Mouse (Mus musculus) kidney, adult 2 months (tissue): ENCODE measurements around the gene Kdm4d.

Experiments
- CTCF ChIP-seq: fragments of 200-500 bp; conservative IDR thresholded peaks from 2 replicates; pipeline ENCODE4 v1.5.1; 2011; ENCODE audit warnings: low read depth, mild to moderate bottlenecking, control low read depth, low read length, moderate library complexity, mixed read lengths; ENCODE audit not compliant: insufficient read depth, insufficient read length
- POLR2A ChIP-seq: fragments of 200-500 bp; IDR thresholded peaks from one replicate; pipeline ENCODE4 v1.6.1; 2011; ENCODE audit warnings: low read depth, low read length, control low read depth

- TF ChIP-seq POLR2A (no peak), CTCF (no peak)
Observed at GRCm38 (mm10) chr9:14521695-14522094, 21.4 kb upstream of the Kdm4d start.
